In the genomic region with DNA sequence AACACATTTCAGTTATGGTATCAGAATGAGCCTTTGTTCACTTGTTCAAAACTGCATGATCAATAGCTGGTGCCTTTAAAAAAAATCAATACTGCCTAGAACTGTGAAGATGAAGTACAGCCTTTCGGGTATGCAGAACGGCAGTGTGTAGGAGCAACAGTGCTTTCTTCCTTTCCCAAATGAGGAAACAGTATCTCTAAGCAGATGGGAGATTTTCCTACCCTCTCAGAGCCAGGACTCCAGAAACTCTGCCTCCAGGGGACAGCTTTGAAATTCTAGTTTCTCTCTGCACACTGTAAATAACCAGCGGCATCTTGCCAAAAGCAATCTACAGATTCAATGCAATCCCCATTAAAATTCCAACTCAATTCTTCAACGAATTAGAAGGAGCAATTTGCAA, we compare ENCODE assay signal across 18 mouse cellular contexts.
A peak's percentile ranks its signal among the peaks of the same experiment; 100 is the strongest.
DNase-seq lines count a peak whose midpoint lies in the region; ATAC-seq lines count a peak whose summit lies in the region.
"Had no signal": no experiment of that assay in that cellular context is flagged by ENCODE, and none has a peak within 500 bp of the region (broad histone marks: within the 10 kb centered on the region; RNA-seq: fewer than 3 reads in every experiment).

No protein-coding gene starts in this region.

- H3K27ac ChIP-seq in hindbrain, embryonic 13.5 days: no peak overlapping the region
- H3K27ac ChIP-seq: embryonic facial prominence, embryonic 12.5 days; macrophage; midbrain, embryonic 13.5 days had no signal

- DNase-seq in frontal cortex, adult 2 months (ENCODE audit: extremely low spot score in 1 of 2, low spot score in 1 of 2): peak; percentile 34 to 71
- DNase-seq in frontal cortex, postnatal 25 days (ENCODE audit: low spot score in 2 of 2): no peak
- peak; percentile 54 for DNase-seq in right cerebral cortex, adult 18-20 months
- no peak for DNase-seq in right cerebral cortex, postnatal 4 days
- peak; percentile 31 to 85 for DNase-seq in left cerebral cortex, postnatal 25 days (ENCODE audit: low spot score in 2 of 2)
- DNase-seq in heart, postnatal 25 days (ENCODE audit: low spot score): no peak
- DNase-seq: adrenal gland, adult 2 months; heart, postnatal 4 days; kidney, adult 8-10 months; kidney, postnatal 4 days; liver; lung, adult 2 months had no signal

- no peaks in the 10 kb centered on the region for H3K9me3 ChIP-seq in hindbrain, embryonic 13.5 days
- H3K9me3 ChIP-seq: embryonic facial prominence, embryonic 12.5 days; midbrain, embryonic 13.5 days had no signal

- no peaks in the 10 kb centered on the region for H3K27me3 ChIP-seq in hindbrain, embryonic 13.5 days
- H3K27me3 ChIP-seq: embryonic facial prominence, embryonic 12.5 days; midbrain, embryonic 13.5 days had no signal

- H3K4me1 ChIP-seq in hindbrain, embryonic 13.5 days (replicated peaks): peaks cover 11% of the 10 kb centered on the region

- WGBS in hindbrain, embryonic 13.5 days: 68% methylated on average over 4 of the region's 4 CpGs

- no peak overlapping the region for H3K9ac ChIP-seq in hindbrain, embryonic 13.5 days
- H3K9ac ChIP-seq: embryonic facial prominence, embryonic 12.5 days; midbrain, embryonic 13.5 days had no signal

- no peak overlapping the region for H3K4me3 ChIP-seq in hindbrain, embryonic 13.5 days
- H3K4me3 ChIP-seq: embryonic facial prominence, embryonic 12.5 days; midbrain, embryonic 13.5 days had no signal

- ATAC-seq in hindbrain, embryonic 13.5 days (ENCODE audit: low FRiP score): no peak
- ATAC-seq: CD4-positive, CD25-positive, alpha-beta regulatory T cell, adult 4 months; midbrain, embryonic 13.5 days had no signal

- H3K4me2 ChIP-seq in hindbrain, embryonic 13.5 days: no peak overlapping the region
- H3K4me2 ChIP-seq: embryonic facial prominence, embryonic 12.5 days; heart, embryonic 11.5 days; midbrain, embryonic 13.5 days had no signal

- intact Hi-C loops in left cerebral cortex, postnatal 25 days (cut with DNase I): no loop called here
- intact Hi-C loops in heart, postnatal 25 days (cut with DNase I): no loop called here

- no peaks in the 10 kb centered on the region for H3K36me3 ChIP-seq in hindbrain, embryonic 13.5 days
- H3K36me3 ChIP-seq: embryonic facial prominence, embryonic 12.5 days; midbrain, embryonic 13.5 days had no signal

Comparison
In these comparisons a context has a peak if more than half of its experiments do, and no peak if none do; other contexts are left out.
1. DNase-seq: peak in frontal cortex, adult 2 months (2 of 2), right cerebral cortex, adult 18-20 months (single experiment) and left cerebral cortex, postnatal 25 days (2 of 2); none in frontal cortex, postnatal 25 days (0 of 2), right cerebral cortex, postnatal 4 days (single experiment) and heart, postnatal 25 days (single experiment).